Mouse (Mus musculus) ES-Bruce4 (cell line): ENCODE measurements around the gene Mrpl16. TPM values are rescaled to one million over a fixed set of nuclear protein-coding genes. Genes with fewer than 3 reads are reported as not detected.

ENCODE experiments used
- H3K27ac ChIP-seq: 2 replicates; pipeline ENCODE4 v1.5.1; 2012; ENCODE audit warnings: low read length, inconsistent platforms; ENCODE audit not compliant: insufficient read depth
- H3K27me3 ChIP-seq: 2 replicates; pipeline ENCODE4 v1.6.1; 2012; ENCODE audit warnings: mild to moderate bottlenecking, low read length, inconsistent platforms; ENCODE audit not compliant: control insufficient read depth, poor library complexity, insufficient read depth, severe bottlenecking
- H3K36me3 ChIP-seq: 2 replicates; pipeline ENCODE4 v1.6.1; 2012; ENCODE audit warnings: inconsistent platforms, mild to moderate bottlenecking, low read length, moderate library complexity; ENCODE audit not compliant: control insufficient read depth, poor library complexity, insufficient read depth, severe bottlenecking
- H3K4me1 ChIP-seq: one replicate; pipeline ENCODE4 v1.8.1; 2011; ENCODE audit warnings: low read length; ENCODE audit not compliant: control insufficient read depth, insufficient read depth
- H3K4me3 ChIP-seq: 2 replicates; pipeline ENCODE4 v1.5.1; 2011; ENCODE audit warnings: low read depth, mild to moderate bottlenecking, low read length
- H3K9ac ChIP-seq: 2 replicates; pipeline ENCODE4 v1.6.1; 2012; ENCODE audit warnings: low read depth, mild to moderate bottlenecking, inconsistent platforms; ENCODE audit not compliant: poor library complexity, severe bottlenecking
- H3K9me3 ChIP-seq: replicated peaks from 2 replicates; pipeline ENCODE4 v1.6.1; 2012; ENCODE audit warnings: mild to moderate bottlenecking, low read length, inconsistent platforms; ENCODE audit not compliant: control insufficient read depth, poor library complexity, insufficient read depth, severe bottlenecking
- CTCF ChIP-seq: IDR thresholded peaks from one replicate; pipeline ENCODE4 v1.8.1; 2011; ENCODE audit warnings: low read depth, low read length
- EP300 ChIP-seq: IDR thresholded peaks from 2 replicates; pipeline ENCODE4 v1.6.1; 2011; ENCODE audit warnings: low read depth, low read length; ENCODE audit not compliant: insufficient read depth
- POLR2A ChIP-seq: IDR thresholded peaks from one replicate; pipeline ENCODE4 v1.8.1; 2011; ENCODE audit warnings: low read length; ENCODE audit not compliant: insufficient read depth
- polyA plus RNA-seq: library from polyadenylated mRNA; stranded (reverse); fragments of >200 nt; gene quantifications from 2 replicates; pipeline ENCODE4 v1.2.4, GENCODE M21; 2011; ENCODE audit warnings: low read depth; ENCODE audit not compliant: missing spikeins, insufficient read depth, insufficient read length

Gene Mrpl16
- polyA plus RNA-seq, 1 experiment, result 46.5 TPM

- Histone ChIP-seq H3K27me3 (no peaks in the 10 kb centered on the region), H3K9me3 (no peaks in the 10 kb centered on the region), H3K4me3 (no peak overlapping the region), H3K4me1 (no peaks in the 10 kb centered on the region), H3K9ac (no peak overlapping the region), H3K36me3 (peaks cover 15% of the 10 kb centered on the region), H3K27ac (no peak overlapping the region)
- no peak for TF ChIP-seq POLR2A
- TF ChIP-seq EP300, result no peak
- no peak for TF ChIP-seq CTCF
Observed at GRCm38 (mm10) chr19:11793741-11794359, 23.7 kb downstream of the Mrpl16 start.

DNA sequence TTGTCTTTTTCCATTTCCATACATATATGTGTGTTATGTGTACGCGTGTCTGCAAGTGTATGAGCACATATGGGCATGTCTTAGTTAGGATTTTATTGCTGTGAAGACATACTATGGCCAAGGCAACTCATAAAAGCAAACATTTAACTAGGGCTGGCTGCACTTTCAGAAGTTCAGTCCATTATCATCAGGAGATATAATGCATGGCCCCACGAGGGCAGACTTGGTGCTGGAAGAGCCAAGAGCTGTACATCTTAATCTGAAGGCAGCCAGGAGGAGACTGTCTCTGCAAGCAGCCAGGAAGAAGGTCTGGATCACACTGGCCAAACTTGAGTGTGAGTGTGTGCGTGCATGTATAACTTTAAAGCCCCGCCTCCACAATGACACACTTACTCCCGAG is 24.3 kb downstream of the Mrpl16 start:
- no peaks in the 10 kb centered on the region for H3K9me3 ChIP-seq
- no peaks in the 10 kb centered on the region for H3K27me3 ChIP-seq
- H3K4me1 ChIP-seq, result no peaks in the 10 kb centered on the region
- H3K4me3 ChIP-seq, result no peak overlapping the region
- TF ChIP-seq CTCF (no peak), POLR2A (no peak), EP300 (no peak)
- H3K36me3 ChIP-seq, result peaks cover 9% of the 10 kb centered on the region; the same call in 1 of the 2 replicates
- no peak overlapping the region for H3K27ac ChIP-seq
- H3K9ac ChIP-seq, result no peak overlapping the region

- no peak overlapping the region for H3K27ac ChIP-seq
- H3K9me3 ChIP-seq, result no peaks in the 10 kb centered on the region
- H3K27me3 ChIP-seq, result no peaks in the 10 kb centered on the region
- peaks cover 11% of the 10 kb centered on the region; the same call in 1 of the 2 replicates for H3K36me3 ChIP-seq
- no peak overlapping the region for H3K9ac ChIP-seq
- peaks cover 5% of the 10 kb centered on the region for H3K4me1 ChIP-seq
- TF ChIP-seq POLR2A, result no peak
- TF ChIP-seq CTCF, result peak; percentile 27
- no peak overlapping the region for H3K4me3 ChIP-seq
Observed at GRCm38 (mm10) chr19:11800531-11801315, 30.5 kb downstream of the Mrpl16 start.

GRCm38 (mm10) chr19:11804423-11804822 is 34.2 kb downstream of the Mrpl16 start:
- H3K9ac ChIP-seq, result no peak overlapping the region
- H3K4me3 ChIP-seq, result no peak overlapping the region
- H3K36me3 ChIP-seq, result peaks cover 11% of the 10 kb centered on the region; the same call in 1 of the 2 replicates
- peak overlapping the region; percentile 78 for H3K27ac ChIP-seq
- TF ChIP-seq CTCF (no peak), POLR2A (no peak), EP300 (no peak)
- H3K9me3 ChIP-seq, result no peaks in the 10 kb centered on the region
- no peaks in the 10 kb centered on the region for H3K27me3 ChIP-seq
- H3K4me1 ChIP-seq, result peaks cover 12% of the 10 kb centered on the region

DNA sequence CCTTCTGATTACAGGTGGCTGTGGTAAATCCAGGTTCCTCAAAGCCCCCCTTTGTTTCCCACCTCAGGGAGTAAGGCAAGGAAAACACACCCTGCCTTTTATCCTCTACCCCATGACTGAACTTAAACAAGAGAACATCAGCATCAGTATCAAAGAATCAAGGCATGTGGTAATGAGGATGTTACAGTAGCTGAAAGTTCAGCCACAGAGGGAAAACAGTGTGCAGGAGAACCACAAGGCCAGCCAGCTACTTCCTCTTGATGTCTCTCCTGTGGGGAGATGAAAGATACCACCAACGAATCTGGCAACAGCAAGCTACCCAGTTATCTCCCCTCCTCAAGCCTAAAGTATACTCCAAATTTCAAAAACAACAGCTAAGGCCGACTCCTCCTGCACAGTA is 37.1 kb downstream of the Mrpl16 start:
- Histone ChIP-seq H3K27ac (peak overlapping the region; percentile 67), H3K36me3 (peaks cover 7% of the 10 kb centered on the region; the same call in 1 of the 2 replicates), H3K9me3 (no peaks in the 10 kb centered on the region), H3K4me3 (no peak overlapping the region), H3K9ac (no peak overlapping the region), H3K4me1 (peaks cover 17% of the 10 kb centered on the region), H3K27me3 (no peaks in the 10 kb centered on the region)
- TF ChIP-seq POLR2A (no peak), CTCF (no peak), EP300 (no peak)

DNA sequence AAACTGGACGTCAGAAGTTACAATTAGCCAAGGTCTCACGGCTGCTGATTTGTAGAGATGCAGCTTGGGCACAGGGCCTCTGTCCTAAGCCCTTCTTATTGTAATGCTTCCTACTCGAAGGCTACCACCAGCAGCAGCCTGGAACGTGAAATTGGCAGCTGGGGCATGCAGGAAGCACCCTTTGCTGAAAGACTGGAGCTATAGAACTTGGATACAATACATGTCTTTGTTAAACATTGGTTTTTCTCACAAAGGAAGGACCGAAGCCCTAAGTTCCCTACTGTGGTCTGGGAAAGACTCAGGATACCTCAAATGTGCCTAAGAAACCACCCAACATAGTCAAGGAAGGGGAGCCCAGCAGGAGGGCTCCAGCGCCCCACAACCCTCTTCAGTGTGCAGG is 37.6 kb downstream of the Mrpl16 start:
- Histone ChIP-seq H3K36me3 (peaks cover 2% of the 10 kb centered on the region; the same call in 1 of the 2 replicates), H3K27ac (peak overlapping the region; percentile 67; the same call in 1 of the 2 replicates)
- TF ChIP-seq EP300 (peak; percentile 54; the same call in 1 of the 2 replicates), POLR2A (no peak)

More for the DNA sequence above, 37.6 kb downstream of the Mrpl16 start:
- H3K27me3 ChIP-seq, result no peaks in the 10 kb centered on the region
- no peak overlapping the region for H3K9ac ChIP-seq
- H3K4me1 ChIP-seq, result peaks cover 17% of the 10 kb centered on the region
- H3K9me3 ChIP-seq, result no peaks in the 10 kb centered on the region
- H3K4me3 ChIP-seq, result no peak overlapping the region
